Mouse (Mus musculus) CH12.LX (cell line): ENCODE data around the gene Stmn1.

Experiments used
- CHD1 ChIP-seq: IDR thresholded peaks from 2 replicates; pipeline ENCODE4 v1.6.1; 2012; ENCODE audit warnings: low read depth, low read length, improper control_type of control experiment, inconsistent platforms
- CTCF ChIP-seq, 2 experiments: IDR thresholded peaks in 1 of 2; conservative IDR thresholded peaks in 1 of 2; 2 replicates each; pipeline ENCODE4 v1.5.1; 2011 to 2012; ENCODE audit warnings: low read depth in 2 of 2, low read length in 2 of 2, improper control_type of control experiment in 1 of 2, inconsistent platforms in 1 of 2, mild to moderate bottlenecking in 1 of 2, moderate library complexity in 1 of 2
- ELF1 ChIP-seq: IDR thresholded peaks from 2 replicates; pipeline ENCODE4 v1.6.1; 2014; ENCODE audit warnings: low read depth, mild to moderate bottlenecking, inconsistent platforms, low read length, improper control_type of control experiment
- EP300 ChIP-seq: IDR thresholded peaks from 2 replicates; pipeline ENCODE4 v1.6.1; 2011; ENCODE audit warnings: low read length, improper control_type of control experiment
- HCFC1 ChIP-seq: IDR thresholded peaks from 2 replicates; pipeline ENCODE4 v1.6.1; 2012; ENCODE audit warnings: low read depth, mild to moderate bottlenecking, inconsistent platforms, low read length, improper control_type of control experiment
- MAFK ChIP-seq: IDR thresholded peaks from 2 replicates; pipeline ENCODE4 v1.6.1; 2011; ENCODE audit warnings: low read length, improper control_type of control experiment; ENCODE audit not compliant: insufficient replicate concordance
- POLR2A ChIP-seq: IDR thresholded peaks from 2 replicates; pipeline ENCODE4 v1.6.1; 2011; ENCODE audit warnings: low read depth, mild to moderate bottlenecking, improper control_type of control experiment, low read length

GRCm38 (mm10) chr4:134517719-134518118, 49.6 kb downstream of the Stmn1 start:
- TF ChIP-seq EP300 (no peak), POLR2A (no peak), ELF1 (no peak), CTCF (conservative IDR thresholded peaks at IDR 0.05 in 1 of 2, IDR thresholded peaks at IDR 0.05 in 1 of 2; ENCODE audit: low read depth in 2 of 2, low read length in 2 of 2) (no peak), HCFC1 (no peak), MAFK (no peak), CHD1 (no peak)
